Mouse (Mus musculus): ENCODE measurements around the gene Mmel1.

Gene Mmel1

DNA sequence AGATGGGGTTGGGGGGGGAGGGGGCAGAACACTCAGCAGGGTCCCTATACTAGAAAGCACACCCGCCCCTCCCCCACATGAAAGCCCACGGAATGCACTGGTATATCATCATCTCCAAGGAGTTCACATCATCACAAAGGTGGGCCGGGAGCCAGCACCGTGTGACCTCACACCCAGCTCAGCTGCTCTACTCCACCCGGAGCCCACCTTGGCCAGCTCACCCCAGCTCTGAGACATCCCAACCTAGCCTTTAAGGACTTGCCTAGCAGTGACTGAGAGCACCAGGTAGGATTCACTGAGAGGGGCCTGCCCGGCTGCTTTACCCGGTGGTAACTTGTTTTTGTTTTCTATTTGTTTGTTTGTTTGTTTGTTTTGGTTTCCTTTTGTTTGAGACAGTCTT lies at the start of gene Mmel1:
Gene Mmel1 (plus strand): TSS at position 146 of the 400 bp plus-strand sequence.
- no peak for DNase-seq (ENCODE audit: extremely low read depth, low read depth, low spot score)

DNA sequence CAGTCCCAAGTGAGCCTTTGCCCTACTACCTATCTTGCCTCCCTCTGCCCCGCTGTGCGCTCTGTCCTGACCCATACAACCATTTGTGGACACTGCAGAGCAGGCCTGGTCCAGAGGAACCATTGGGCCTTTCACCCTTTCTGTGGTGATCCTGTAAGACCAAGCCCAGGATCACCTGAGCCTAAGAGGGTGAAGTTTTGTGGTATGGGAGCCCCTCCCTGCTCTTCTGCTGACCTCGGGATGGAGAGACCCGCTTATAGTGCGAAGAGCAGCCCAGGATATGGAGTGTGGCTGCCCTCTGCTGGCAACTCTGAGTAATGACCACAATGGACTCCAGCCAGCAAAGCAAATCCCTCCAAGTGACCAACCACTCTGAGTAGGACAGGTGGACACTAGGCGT lies 43.7 kb upstream of the Mmel1 start:
- DNase-seq (ENCODE audit: extremely low read depth, low read depth, low spot score), result no peak

- DNase-seq (ENCODE audit: extremely low read depth, low read depth, low spot score), result no peak
Observed at GRCm38 (mm10) chr4:154826224-154826623, 43.2 kb upstream of the Mmel1 start.

- no peak for DNase-seq (ENCODE audit: extremely low read depth, low read depth, low spot score)
Observed at GRCm38 (mm10) chr4:154827181-154827580, 42.2 kb upstream of the Mmel1 start.

GRCm38 (mm10) chr4:154827861-154828610 lies 41.3 kb upstream of the Mmel1 start:
- no peak for DNase-seq (ENCODE audit: extremely low read depth, low read depth, low spot score)

DNA sequence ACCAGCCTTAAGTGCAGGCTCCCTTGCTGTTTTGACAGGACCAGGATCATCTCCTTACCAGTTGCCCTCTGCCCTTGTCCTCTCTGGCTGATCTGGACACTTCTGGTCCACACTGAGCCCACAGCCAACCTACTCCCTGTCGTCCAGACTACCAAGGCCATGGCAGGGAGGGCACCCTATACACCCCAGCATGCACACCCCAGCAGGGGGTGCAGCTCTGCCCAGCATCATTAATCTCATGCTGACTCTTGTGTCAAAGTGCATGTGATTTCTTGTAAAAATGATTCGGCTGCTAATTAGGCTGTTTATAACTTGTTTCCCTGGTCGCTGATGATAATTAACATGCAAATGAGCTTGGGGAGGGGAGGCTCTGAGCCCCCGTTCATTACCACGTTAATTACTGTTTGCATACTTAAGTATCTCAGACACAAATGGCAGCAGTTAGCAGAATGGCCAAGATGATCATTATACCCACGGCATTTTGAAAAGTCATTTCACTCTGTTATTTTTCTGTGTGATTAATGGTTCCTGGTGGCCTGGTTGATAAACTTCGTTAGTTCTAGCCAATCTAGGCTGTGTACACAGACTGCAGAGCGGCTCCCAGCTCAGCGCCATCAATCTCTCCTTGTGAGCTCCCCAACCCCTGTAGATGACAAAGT lies 37.3 kb upstream of the Mmel1 start:
- no peak for DNase-seq (ENCODE audit: extremely low read depth, low read depth, low spot score)

DNA sequence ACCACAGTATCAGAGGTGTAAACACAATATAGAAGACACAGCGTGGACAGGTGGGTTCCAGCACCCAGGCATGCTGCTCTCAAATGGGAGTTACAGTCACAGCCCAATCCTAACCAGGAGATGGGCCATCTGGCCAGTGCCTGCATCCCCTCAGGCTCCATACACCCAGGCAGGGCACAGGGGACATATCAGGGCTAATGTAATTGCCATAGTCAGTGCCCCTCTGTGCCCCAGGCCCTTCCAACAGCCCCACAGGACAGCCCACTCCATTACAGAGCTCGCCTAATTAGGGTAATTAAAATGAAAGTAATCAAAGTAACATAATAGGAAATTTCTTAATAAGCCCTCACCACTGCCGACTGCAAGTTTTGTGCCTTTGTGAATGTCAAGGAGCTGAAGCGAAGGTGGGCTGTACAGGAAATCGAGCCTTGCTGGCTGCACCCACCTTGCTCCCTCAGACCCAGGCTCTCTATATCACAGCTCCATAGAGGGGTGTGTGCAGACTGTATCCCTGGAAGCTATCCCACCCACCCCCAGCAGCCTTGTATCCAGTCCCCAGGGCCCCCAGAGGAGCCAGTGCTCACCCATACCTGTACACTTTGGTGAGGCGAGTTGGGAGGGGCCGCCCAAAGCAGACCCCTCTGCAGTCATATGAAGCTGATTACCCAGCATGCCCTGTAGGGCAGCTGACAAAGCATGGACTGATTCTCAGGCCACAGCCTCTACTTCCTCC lies 33.0 kb upstream of the Mmel1 start:
- no peak for DNase-seq (ENCODE audit: extremely low read depth, low read depth, low spot score)

DNA sequence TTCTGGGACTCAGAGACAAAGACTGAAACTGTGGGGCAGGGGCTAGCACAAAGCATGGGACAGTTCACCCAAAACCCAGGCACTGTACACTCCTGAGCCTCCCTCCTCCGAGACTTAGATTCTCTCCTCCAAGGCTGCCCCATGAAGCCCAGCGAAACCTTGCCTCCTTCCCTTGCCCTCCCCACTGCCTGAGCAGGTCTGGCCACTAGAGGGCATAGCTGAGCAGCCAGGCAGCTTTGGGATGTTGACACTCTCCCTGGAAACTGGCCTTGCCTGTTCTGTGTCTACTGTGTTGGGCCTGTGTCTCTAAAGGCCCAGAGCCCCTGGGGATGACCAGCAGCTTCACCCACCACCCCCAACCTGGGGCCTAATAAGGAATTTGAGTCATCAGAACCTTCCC lies 32.2 kb upstream of the Mmel1 start, which contains the start of gene Ttc34:
Gene Ttc34 (plus strand): TSS at position 290 of the 400 bp plus-strand sequence.
- DNase-seq (ENCODE audit: extremely low read depth, low read depth, low spot score), result no peak

DNA sequence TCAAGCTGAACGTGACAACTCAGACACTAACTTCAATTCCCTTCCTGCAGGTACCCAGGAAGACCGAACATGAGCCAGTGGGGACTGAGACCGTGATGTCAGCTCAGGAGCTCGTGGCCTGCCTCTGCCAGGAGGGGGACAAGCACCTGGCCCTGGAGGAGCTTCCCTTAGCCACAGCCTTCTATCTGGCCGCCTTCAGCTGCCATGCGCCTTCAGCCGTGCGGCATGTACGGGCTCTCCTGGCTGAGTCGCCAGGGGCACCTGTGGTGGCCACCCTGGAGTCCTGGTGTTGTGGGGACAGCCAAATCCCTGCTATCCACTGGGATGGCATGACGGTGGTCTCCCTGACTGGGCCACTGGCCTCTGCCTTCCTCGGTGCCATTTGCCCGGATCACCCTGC lies 30.6 kb upstream of the Mmel1 start:
- no peak for DNase-seq (ENCODE audit: extremely low read depth, low read depth, low spot score)

- DNase-seq (ENCODE audit: extremely low read depth, low read depth, low spot score), result no peak
Observed at GRCm38 (mm10) chr4:154839406-154839805, 30.0 kb upstream of the Mmel1 start.

GRCm38 (mm10) chr4:154852696-154853095 lies 16.7 kb upstream of the Mmel1 start:
- no peak for DNase-seq (ENCODE audit: extremely low read depth, low read depth, low spot score)

GRCm38 (mm10) chr4:154853881-154854280 lies 15.5 kb upstream of the Mmel1 start:
- no peak for DNase-seq (ENCODE audit: extremely low read depth, low read depth, low spot score)

DNA sequence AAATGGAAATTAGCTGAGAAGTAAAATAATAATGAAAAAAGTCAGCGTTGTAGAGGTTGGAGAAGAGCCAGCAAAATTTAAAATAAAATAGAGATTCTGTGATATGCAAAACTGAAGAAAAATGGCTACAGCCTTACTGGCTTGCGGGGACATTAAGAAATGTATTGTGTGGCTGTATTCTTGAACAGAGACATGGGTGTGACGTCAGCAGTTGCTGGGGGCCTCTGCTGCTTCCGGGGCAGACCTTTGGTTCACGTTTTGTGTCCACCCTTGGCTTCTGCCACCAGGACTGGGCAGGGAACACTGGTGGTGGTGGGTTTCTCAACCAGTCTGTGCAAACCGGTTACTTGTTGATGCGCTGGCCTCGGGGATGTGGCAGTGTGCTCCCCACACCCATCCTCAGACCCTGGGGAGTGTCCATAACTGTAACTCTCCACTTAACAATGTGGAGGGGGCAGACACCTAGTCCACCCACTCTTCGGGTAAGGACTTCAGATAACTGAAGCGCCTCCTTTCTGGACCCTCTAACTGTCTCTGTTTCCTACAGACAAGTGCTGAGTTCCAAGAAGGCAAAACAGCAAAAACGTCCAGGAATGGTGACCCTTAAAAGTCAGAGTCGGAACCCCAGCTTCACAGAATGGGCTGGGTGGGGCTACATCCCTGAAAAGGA lies 14.6 kb upstream of the Mmel1 start:
- no peak for DNase-seq (ENCODE audit: extremely low read depth, low read depth, low spot score)

DNA sequence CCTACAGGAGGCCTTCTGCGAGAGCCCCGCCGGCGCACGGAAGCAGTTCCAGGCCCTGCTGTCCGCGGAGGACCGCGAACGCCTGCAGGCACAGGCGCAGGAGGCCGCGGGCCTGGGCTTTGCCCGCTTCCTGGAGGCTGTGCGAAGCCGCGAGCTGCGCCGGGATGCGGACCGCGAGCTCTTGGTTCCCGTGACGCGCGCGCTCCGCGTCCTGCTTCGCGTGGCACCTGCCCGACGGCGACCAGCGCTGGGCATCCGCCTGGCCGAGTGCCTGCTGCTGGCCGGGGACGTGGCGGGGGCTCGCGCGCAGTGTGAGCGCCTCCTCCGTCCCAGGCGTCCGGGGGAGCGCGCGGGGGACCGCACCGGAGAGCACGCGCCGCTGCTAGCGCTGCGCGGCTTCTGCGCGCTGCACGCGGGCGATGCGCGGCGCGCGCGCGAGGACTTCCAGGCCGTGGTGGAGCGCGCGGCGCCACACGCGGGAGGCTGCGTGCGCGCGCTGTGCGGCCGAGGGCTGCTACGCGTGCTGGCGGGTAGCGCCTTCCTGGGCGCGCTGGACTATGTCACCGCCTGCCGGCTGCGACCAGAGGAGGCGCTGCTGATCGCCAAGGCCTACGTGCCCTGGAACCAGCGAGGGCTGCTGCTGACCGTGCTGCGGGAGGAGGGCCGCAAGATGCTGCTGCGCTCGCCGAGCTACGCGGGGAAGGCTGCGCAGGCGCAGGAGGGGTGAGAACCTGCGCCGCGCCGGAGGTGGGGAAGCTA lies 13.5 kb upstream of the Mmel1 start:
- DNase-seq (ENCODE audit: extremely low read depth, low read depth, low spot score), result no peak

- DNase-seq (ENCODE audit: extremely low read depth, low read depth, low spot score), result no peak
Observed at GRCm38 (mm10) chr4:154856480-154856837, 12.9 kb upstream of the Mmel1 start.

- no peak for DNase-seq (ENCODE audit: extremely low read depth, low read depth, low spot score)
Observed at GRCm38 (mm10) chr4:154856882-154857281, 12.5 kb upstream of the Mmel1 start.

- no peak for DNase-seq (ENCODE audit: extremely low read depth, low read depth, low spot score)
Observed at GRCm38 (mm10) chr4:154857366-154858240, 11.8 kb upstream of the Mmel1 start.

GRCm38 (mm10) chr4:154858601-154859000 lies 10.8 kb upstream of the Mmel1 start:
- DNase-seq (ENCODE audit: extremely low read depth, low read depth, low spot score), result no peak

GRCm38 (mm10) chr4:154861967-154862366 lies 7.4 kb upstream of the Mmel1 start:
- no peak for DNase-seq (ENCODE audit: extremely low read depth, low read depth, low spot score)
